Mouse (Mus musculus): Measurements from ENCODE around the gene Zfp128. TPM values are rescaled to one million over a fixed set of nuclear protein-coding genes. Genes with fewer than 3 reads are reported as not detected.
A peak's percentile ranks its signal among the peaks of the same experiment; 100 is the strongest.
"Not testable (repeated sequence)": the region's sequence is repeated elsewhere in the genome, so short reads cannot be mapped to it uniquely, and the experiment has no call there.

The Zfp128 gene
- polyA plus RNA-seq, 1 experiment = 1.2 TPM

GRCm38 (mm10) chr7:12927191-12927680 is 46.3 kb downstream of the Zfp128 start, which contains the start of gene Rnf225:
Gene Rnf225 (plus strand): TSS chr7:12927416.
- H3K27me3 ChIP-seq (ENCODE audit: control insufficient read depth, insufficient read depth, low read length, poor library complexity, severe bottlenecking) = no peaks in the 10 kb centered on the region
- peak within 1 kb of the TSS; percentile 58 for H3K9ac ChIP-seq (ENCODE audit: low read depth, poor library complexity, severe bottlenecking)
- peaks cover 45% of the 10 kb centered on the region for H3K36me3 ChIP-seq (ENCODE audit: control insufficient read depth, insufficient read depth, low read length, poor library complexity, severe bottlenecking)
- H3K9me3 ChIP-seq (replicated peaks; ENCODE audit: control insufficient read depth, insufficient read depth, low read length, poor library complexity, severe bottlenecking) = no peaks in the 10 kb centered on the region
- peak within 1 kb of the TSS; percentile 66 for H3K4me3 ChIP-seq (ENCODE audit: low read depth, low read length)
- H3K27ac ChIP-seq (ENCODE audit: insufficient read depth, low read length) = peak within 1 kb of the TSS; percentile 58
- TF ChIP-seq EP300 (IDR thresholded peaks at IDR 0.05; ENCODE audit: insufficient read depth, low read depth, low read length) (0 out of 2 replicates have a peak, but pooled peaks have one; percentile 28), POLR2A (IDR thresholded peaks at IDR 0.05; ENCODE audit: insufficient read depth, low read length) (no peak)
- peaks cover 2% of the 10 kb centered on the region for H3K4me1 ChIP-seq (ENCODE audit: control insufficient read depth, insufficient read depth, low read length)

- Histone ChIP-seq H3K27me3 (ENCODE audit: control insufficient read depth, insufficient read depth, low read length, poor library complexity, severe bottlenecking) (no peaks in the 10 kb centered on the region), H3K4me3 (ENCODE audit: low read depth, low read length) (peak overlapping the region; percentile 66), H3K27ac (ENCODE audit: insufficient read depth, low read length) (no peak overlapping the region), H3K9ac (ENCODE audit: low read depth, poor library complexity, severe bottlenecking) (peak overlapping the region; percentile 58), H3K36me3 (ENCODE audit: control insufficient read depth, insufficient read depth, low read length, poor library complexity, severe bottlenecking) (peaks cover 41% of the 10 kb centered on the region), H3K4me1 (ENCODE audit: control insufficient read depth, insufficient read depth, low read length) (peaks cover 2% of the 10 kb centered on the region), H3K9me3 (replicated peaks; ENCODE audit: control insufficient read depth, insufficient read depth, low read length, poor library complexity, severe bottlenecking) (no peaks in the 10 kb centered on the region)
- no peak for TF ChIP-seq POLR2A (IDR thresholded peaks at IDR 0.05; ENCODE audit: insufficient read depth, low read length)
- no peak for TF ChIP-seq EP300 (IDR thresholded peaks at IDR 0.05; ENCODE audit: insufficient read depth, low read depth, low read length)
- no peak for TF ChIP-seq CTCF (IDR thresholded peaks at IDR 0.05; ENCODE audit: low read depth, low read length)
Observed at GRCm38 (mm10) chr7:12927693-12928589, 47.0 kb downstream of the Zfp128 start.

- H3K4me1 ChIP-seq (ENCODE audit: control insufficient read depth, insufficient read depth, low read length) = peaks cover 4% of the 10 kb centered on the region
- no peaks in the 10 kb centered on the region for H3K9me3 ChIP-seq (replicated peaks; ENCODE audit: control insufficient read depth, insufficient read depth, low read length, poor library complexity, severe bottlenecking)
- no peak overlapping the region for H3K9ac ChIP-seq (ENCODE audit: low read depth, poor library complexity, severe bottlenecking)
- no peak overlapping the region; the same call in 1 of the 2 replicates for H3K27ac ChIP-seq (ENCODE audit: insufficient read depth, low read length)
- no peaks in the 10 kb centered on the region for H3K36me3 ChIP-seq (ENCODE audit: control insufficient read depth, insufficient read depth, low read length, poor library complexity, severe bottlenecking)
- no peak overlapping the region for H3K4me3 ChIP-seq (ENCODE audit: low read depth, low read length)
- TF ChIP-seq POLR2A (IDR thresholded peaks at IDR 0.05; ENCODE audit: insufficient read depth, low read length) = no peak
- TF ChIP-seq EP300 (IDR thresholded peaks at IDR 0.05; ENCODE audit: insufficient read depth, low read depth, low read length) = no peak
- no peak for TF ChIP-seq CTCF (IDR thresholded peaks at IDR 0.05; ENCODE audit: low read depth, low read length)
- no peaks in the 10 kb centered on the region for H3K27me3 ChIP-seq (ENCODE audit: control insufficient read depth, insufficient read depth, low read length, poor library complexity, severe bottlenecking)
Observed at GRCm38 (mm10) chr7:12933615-12934140, 52.7 kb downstream of the Zfp128 start.

- no peak overlapping the region for H3K27ac ChIP-seq (ENCODE audit: insufficient read depth, low read length)
- TF ChIP-seq POLR2A (IDR thresholded peaks at IDR 0.05; ENCODE audit: insufficient read depth, low read length) (no peak), EP300 (IDR thresholded peaks at IDR 0.05; ENCODE audit: insufficient read depth, low read depth, low read length) (no peak), CTCF (IDR thresholded peaks at IDR 0.05; ENCODE audit: low read depth, low read length) (no peak)
- peaks cover 2% of the 10 kb centered on the region for H3K4me1 ChIP-seq (ENCODE audit: control insufficient read depth, insufficient read depth, low read length)
- no peaks in the 10 kb centered on the region for H3K36me3 ChIP-seq (ENCODE audit: control insufficient read depth, insufficient read depth, low read length, poor library complexity, severe bottlenecking)
- no peaks in the 10 kb centered on the region for H3K27me3 ChIP-seq (ENCODE audit: control insufficient read depth, insufficient read depth, low read length, poor library complexity, severe bottlenecking)
- H3K4me3 ChIP-seq (ENCODE audit: low read depth, low read length) = no peak overlapping the region
- H3K9ac ChIP-seq (ENCODE audit: low read depth, poor library complexity, severe bottlenecking) = no peak overlapping the region
- no peaks in the 10 kb centered on the region for H3K9me3 ChIP-seq (replicated peaks; ENCODE audit: control insufficient read depth, insufficient read depth, low read length, poor library complexity, severe bottlenecking)
Observed at GRCm38 (mm10) chr7:12934808-12935207, 53.8 kb downstream of the Zfp128 start.

- not testable (repeated sequence) for H3K4me1 ChIP-seq (ENCODE audit: control insufficient read depth, insufficient read depth, low read length); H3K27ac ChIP-seq (ENCODE audit: insufficient read depth, low read length); H3K4me3 ChIP-seq (ENCODE audit: low read depth, low read length); H3K9me3 ChIP-seq (replicated peaks; ENCODE audit: control insufficient read depth, insufficient read depth, low read length, poor library complexity, severe bottlenecking); H3K27me3 ChIP-seq (ENCODE audit: control insufficient read depth, insufficient read depth, low read length, poor library complexity, severe bottlenecking); H3K9ac ChIP-seq (ENCODE audit: low read depth, poor library complexity, severe bottlenecking); H3K36me3 ChIP-seq (ENCODE audit: control insufficient read depth, insufficient read depth, low read length, poor library complexity, severe bottlenecking)
Observed at GRCm38 (mm10) chr7:12937254-12937803, 56.4 kb downstream of the Zfp128 start.

GRCm38 (mm10) chr7:12940599-12940998 is 59.6 kb downstream of the Zfp128 start:
- Histone ChIP-seq H3K27ac (ENCODE audit: insufficient read depth, low read length) (no peak overlapping the region), H3K9ac (ENCODE audit: low read depth, poor library complexity, severe bottlenecking) (no peak overlapping the region), H3K9me3 (replicated peaks; ENCODE audit: control insufficient read depth, insufficient read depth, low read length, poor library complexity, severe bottlenecking) (no peaks in the 10 kb centered on the region), H3K4me3 (ENCODE audit: low read depth, low read length) (no peak overlapping the region), H3K36me3 (ENCODE audit: control insufficient read depth, insufficient read depth, low read length, poor library complexity, severe bottlenecking) (no peaks in the 10 kb centered on the region), H3K27me3 (ENCODE audit: control insufficient read depth, insufficient read depth, low read length, poor library complexity, severe bottlenecking) (no peaks in the 10 kb centered on the region), H3K4me1 (ENCODE audit: control insufficient read depth, insufficient read depth, low read length) (no peaks in the 10 kb centered on the region)
- TF ChIP-seq POLR2A (IDR thresholded peaks at IDR 0.05; ENCODE audit: insufficient read depth, low read length) (no peak), CTCF (IDR thresholded peaks at IDR 0.05; ENCODE audit: low read depth, low read length) (no peak), EP300 (IDR thresholded peaks at IDR 0.05; ENCODE audit: insufficient read depth, low read depth, low read length) (no peak)

Other genes starting within 250 kb of the Zfp128 start
- gene Vmn2r54, start 240.9 kb upstream of the Zfp128 start, polyA plus RNA-seq (2011; ENCODE audit: insufficient read depth, insufficient read length, low read depth, missing spikeins) = not detected in 2 replicates
- not detected in 2 replicates for gene Vmn2r55, start 196.2 kb upstream of the Zfp128 start, polyA plus RNA-seq (2011; ENCODE audit: insufficient read depth, insufficient read length, low read depth, missing spikeins)
- gene Vmn2r56, start 146.2 kb upstream of the Zfp128 start, polyA plus RNA-seq (2011; ENCODE audit: insufficient read depth, insufficient read length, low read depth, missing spikeins) = 0.07 TPM in 1 of 2 replicates, not detected in the other
- 9.5 and 9.8 TPM in 2 replicates for gene Zscan18, start 77.5 kb upstream of the Zfp128 start, polyA plus RNA-seq (2011; ENCODE audit: insufficient read depth, insufficient read length, low read depth, missing spikeins)
- gene Zfp329, start 62.3 kb upstream of the Zfp128 start, polyA plus RNA-seq (2011; ENCODE audit: insufficient read depth, insufficient read length, low read depth, missing spikeins) = 11.7 and 12.2 TPM in 2 replicates
- 29.0 and 36.1 TPM in 2 replicates for gene Zfp110, start 46.4 kb upstream of the Zfp128 start, polyA plus RNA-seq (2011; ENCODE audit: insufficient read depth, insufficient read length, low read depth, missing spikeins)
- 10.0 and 10.7 TPM in 2 replicates for gene Zscan22, start 16.6 kb downstream of the Zfp128 start, polyA plus RNA-seq (2011; ENCODE audit: insufficient read depth, insufficient read length, low read depth, missing spikeins)
- gene Rps5, start 41.1 kb downstream of the Zfp128 start, polyA plus RNA-seq (2011; ENCODE audit: insufficient read depth, insufficient read length, low read depth, missing spikeins) = 1,704 and 1,789 TPM in 2 replicates
- 0.37 and 0.84 TPM in 2 replicates for gene Rnf225, start 46.2 kb downstream of the Zfp128 start, polyA plus RNA-seq (2011; ENCODE audit: insufficient read depth, insufficient read length, low read depth, missing spikeins)
- gene Zfp324, start 84.7 kb downstream of the Zfp128 start, polyA plus RNA-seq (2011; ENCODE audit: insufficient read depth, insufficient read length, low read depth, missing spikeins) = 1.5 and 2.3 TPM in 2 replicates
- 4.5 and 5.1 TPM in 2 replicates for gene Zfp446, start 96.7 kb downstream of the Zfp128 start, polyA plus RNA-seq (2011; ENCODE audit: insufficient read depth, insufficient read length, low read depth, missing spikeins)
- 0.75 TPM in 1 of 2 replicates, not detected in the other for gene Slc27a5, start 117.0 kb downstream of the Zfp128 start, polyA plus RNA-seq (2011; ENCODE audit: insufficient read depth, insufficient read length, low read depth, missing spikeins)
- gene Trim28, start 117.9 kb downstream of the Zfp128 start, polyA plus RNA-seq (2011; ENCODE audit: insufficient read depth, insufficient read length, low read depth, missing spikeins) = 1,087 and 1,151 TPM in 2 replicates
- gene Zbtb45, start 128.9 kb downstream of the Zfp128 start, polyA plus RNA-seq (2011; ENCODE audit: insufficient read depth, insufficient read length, low read depth, missing spikeins) = 14.0 and 22.7 TPM in 2 replicates
- gene Chmp2a, start 153.6 kb downstream of the Zfp128 start, polyA plus RNA-seq (2011; ENCODE audit: insufficient read depth, insufficient read length, low read depth, missing spikeins) = 153 and 159 TPM in 2 replicates
- gene Ube2m, start 157.1 kb downstream of the Zfp128 start, polyA plus RNA-seq (2011; ENCODE audit: insufficient read depth, insufficient read length, low read depth, missing spikeins) = 195 and 239 TPM in 2 replicates
- gene Mzf1, start 173.6 kb downstream of the Zfp128 start, polyA plus RNA-seq (2011; ENCODE audit: insufficient read depth, insufficient read length, low read depth, missing spikeins) = 0.90 and 0.93 TPM in 2 replicates
- 0.22 and 0.24 TPM in 2 replicates for gene Vmn1r85, start 214.0 kb downstream of the Zfp128 start, polyA plus RNA-seq (2011; ENCODE audit: insufficient read depth, insufficient read length, low read depth, missing spikeins)
- gene Vmn1r86, start 238.7 kb downstream of the Zfp128 start, polyA plus RNA-seq (2011; ENCODE audit: insufficient read depth, insufficient read length, low read depth, missing spikeins) = not detected in 2 replicates

Data from ES-Bruce4 (cell line).